Mouse (Mus musculus): ENCODE measurements around the gene Zfp580. TPM values are rescaled to one million over a fixed set of nuclear protein-coding genes. Genes with fewer than 3 reads are reported as not detected.

Zfp580 gene
- polyA plus RNA-seq, 1 experiment from 2014 or later = 105 TPM

- ATAC-seq (ENCODE audit: low FRiP score) (no peak), DNase-seq (ENCODE audit: low spot score) (no peak)
- H3K36me3 ChIP-seq (replicated peaks; ENCODE audit: control insufficient read depth, insufficient read depth) = peaks cover 80% of the 10 kb centered on the region
- no peak overlapping the region for H3K4me2 ChIP-seq (replicated peaks)
- H3K9me3 ChIP-seq (ENCODE audit: control insufficient read depth, low read length) = peaks cover 26% of the 10 kb centered on the region
- H3K4me1 ChIP-seq (replicated peaks; ENCODE audit: control insufficient read depth, insufficient read depth, low read length) = no peaks in the 10 kb centered on the region
- no peak overlapping the region for H3K4me3 ChIP-seq (replicated peaks; ENCODE audit: low read length)
- 82% methylated on average over 63 of the region's 63 CpGs for WGBS
- no peak overlapping the region for H3K9ac ChIP-seq
- no peak overlapping the region for H3K27ac ChIP-seq
- H3K27me3 ChIP-seq (ENCODE audit: control insufficient read depth, insufficient read depth, low read length) = no peaks in the 10 kb centered on the region
Observed at GRCm38 (mm10) chr7:5030554-5031275, 20.6 kb upstream of the Zfp580 start.

- H3K9me3 ChIP-seq (ENCODE audit: control insufficient read depth, low read length) = peaks cover 26% of the 10 kb centered on the region
- H3K27ac ChIP-seq = no peak overlapping the region
- H3K4me2 ChIP-seq (replicated peaks) = no peak overlapping the region
- DNase-seq (ENCODE audit: low spot score) = no peak
- ATAC-seq (ENCODE audit: low FRiP score) = no peak
- peaks cover 88% of the 10 kb centered on the region for H3K36me3 ChIP-seq (replicated peaks; ENCODE audit: control insufficient read depth, insufficient read depth)
- H3K27me3 ChIP-seq (ENCODE audit: control insufficient read depth, insufficient read depth, low read length) = no peaks in the 10 kb centered on the region
- no peak overlapping the region for H3K9ac ChIP-seq
- WGBS = 74% methylated on average over 46 of the region's 46 CpGs
- H3K4me3 ChIP-seq (replicated peaks; ENCODE audit: low read length) = no peak overlapping the region
- H3K4me1 ChIP-seq (replicated peaks; ENCODE audit: control insufficient read depth, insufficient read depth, low read length) = no peaks in the 10 kb centered on the region
Observed at GRCm38 (mm10) chr7:5031496-5031895, 19.8 kb upstream of the Zfp580 start.

GRCm38 (mm10) chr7:5033818-5034217 lies 17.5 kb upstream of the Zfp580 start, which contains the start of gene 4632433K11Rik:
Gene 4632433K11Rik, plus strand, starts transcription at chr7:5034118.
- ATAC-seq (ENCODE audit: low FRiP score) (no peak), DNase-seq (ENCODE audit: low spot score) (no peak)
- H3K4me1 ChIP-seq (replicated peaks; ENCODE audit: control insufficient read depth, insufficient read depth, low read length) = peaks cover 11% of the 10 kb centered on the region; the same call in 1 of the 2 replicates
- no peak within 1 kb of the TSS for H3K4me2 ChIP-seq (replicated peaks)
- peaks cover 75% of the 10 kb centered on the region for H3K36me3 ChIP-seq (replicated peaks; ENCODE audit: control insufficient read depth, insufficient read depth)
- H3K27ac ChIP-seq = no peak within 1 kb of the TSS
- no peak within 1 kb of the TSS for H3K4me3 ChIP-seq (replicated peaks; ENCODE audit: low read length)
- 94% methylated on average over 3 of the region's 3 CpGs for WGBS
- no peaks in the 10 kb centered on the region for H3K27me3 ChIP-seq (ENCODE audit: control insufficient read depth, insufficient read depth, low read length)
- peaks cover 26% of the 10 kb centered on the region for H3K9me3 ChIP-seq (ENCODE audit: control insufficient read depth, low read length)
- no peak within 1 kb of the TSS for H3K9ac ChIP-seq

- Histone ChIP-seq H3K9me3 (ENCODE audit: control insufficient read depth, low read length) (peaks cover 12% of the 10 kb centered on the region), H3K9ac (no peak overlapping the region), H3K27me3 (ENCODE audit: control insufficient read depth, insufficient read depth, low read length) (no peaks in the 10 kb centered on the region), H3K36me3 (replicated peaks; ENCODE audit: control insufficient read depth, insufficient read depth) (peaks cover 57% of the 10 kb centered on the region), H3K4me3 (replicated peaks; ENCODE audit: low read length) (no peak overlapping the region), H3K4me1 (replicated peaks; ENCODE audit: control insufficient read depth, insufficient read depth, low read length) (peaks cover 13% of the 10 kb centered on the region; the same call in 1 of the 2 replicates), H3K27ac (no peak overlapping the region), H3K4me2 (replicated peaks) (no peak overlapping the region)
- WGBS = 97% methylated on average over 17 of the region's 17 CpGs
- no peak for DNase-seq (ENCODE audit: low spot score)
- no peak for ATAC-seq (ENCODE audit: low FRiP score)
Observed at GRCm38 (mm10) chr7:5035628-5036027, 15.7 kb upstream of the Zfp580 start.

GRCm38 (mm10) chr7:5036136-5036535 lies 15.2 kb upstream of the Zfp580 start:
- H3K4me2 ChIP-seq (replicated peaks) = no peak overlapping the region
- peaks cover 13% of the 10 kb centered on the region; the same call in 1 of the 2 replicates for H3K4me1 ChIP-seq (replicated peaks; ENCODE audit: control insufficient read depth, insufficient read depth, low read length)
- no peak overlapping the region for H3K27ac ChIP-seq
- H3K27me3 ChIP-seq (ENCODE audit: control insufficient read depth, insufficient read depth, low read length) = no peaks in the 10 kb centered on the region
- peaks cover 52% of the 10 kb centered on the region for H3K36me3 ChIP-seq (replicated peaks; ENCODE audit: control insufficient read depth, insufficient read depth)
- 97% methylated on average over 9 of the region's 9 CpGs for WGBS
- ATAC-seq (ENCODE audit: low FRiP score) = no peak
- no peak for DNase-seq (ENCODE audit: low spot score)
- H3K9me3 ChIP-seq (ENCODE audit: control insufficient read depth, low read length) = peaks cover 6% of the 10 kb centered on the region
- H3K4me3 ChIP-seq (replicated peaks; ENCODE audit: low read length) = no peak overlapping the region
- H3K9ac ChIP-seq = no peak overlapping the region

GRCm38 (mm10) chr7:5037026-5037425 lies 14.3 kb upstream of the Zfp580 start:
- no peaks in the 10 kb centered on the region for H3K9me3 ChIP-seq (ENCODE audit: control insufficient read depth, low read length)
- 90% methylated on average over 7 of the region's 7 CpGs for WGBS
- H3K4me2 ChIP-seq (replicated peaks) = peak overlapping the region; percentile 64; the same call in 1 of the 2 replicates
- H3K27ac ChIP-seq = peak overlapping the region; percentile 96; the same call in 1 of the 2 replicates
- H3K9ac ChIP-seq = no peak overlapping the region
- H3K4me1 ChIP-seq (replicated peaks; ENCODE audit: control insufficient read depth, insufficient read depth, low read length) = peaks cover 13% of the 10 kb centered on the region; the same call in 1 of the 2 replicates
- DNase-seq (ENCODE audit: low spot score) (no peak), ATAC-seq (ENCODE audit: low FRiP score) (no peak)
- H3K4me3 ChIP-seq (replicated peaks; ENCODE audit: low read length) = 0 out of 2 replicates have a peak overlapping the region, but pooled peaks have one; percentile 51
- H3K27me3 ChIP-seq (ENCODE audit: control insufficient read depth, insufficient read depth, low read length) = no peaks in the 10 kb centered on the region
- peaks cover 43% of the 10 kb centered on the region for H3K36me3 ChIP-seq (replicated peaks; ENCODE audit: control insufficient read depth, insufficient read depth)

- H3K4me1 ChIP-seq (replicated peaks; ENCODE audit: control insufficient read depth, insufficient read depth, low read length) = peaks cover 13% of the 10 kb centered on the region; the same call in 1 of the 2 replicates
- peak overlapping the region; percentile 96; the same call in 1 of the 2 replicates for H3K27ac ChIP-seq
- WGBS = 92% methylated on average over 8 of the region's 8 CpGs
- no peaks in the 10 kb centered on the region for H3K27me3 ChIP-seq (ENCODE audit: control insufficient read depth, insufficient read depth, low read length)
- peak overlapping the region; percentile 51 for H3K4me3 ChIP-seq (replicated peaks; ENCODE audit: low read length)
- no peak for DNase-seq (ENCODE audit: low spot score)
- peaks cover 38% of the 10 kb centered on the region for H3K36me3 ChIP-seq (replicated peaks; ENCODE audit: control insufficient read depth, insufficient read depth)
- peak overlapping the region; percentile 64 for H3K4me2 ChIP-seq (replicated peaks)
- no peaks in the 10 kb centered on the region for H3K9me3 ChIP-seq (ENCODE audit: control insufficient read depth, low read length)
- ATAC-seq (ENCODE audit: low FRiP score) = no peak
- no peak overlapping the region; the same call in 1 of the 2 replicates for H3K9ac ChIP-seq
Observed at GRCm38 (mm10) chr7:5037467-5037866, 13.9 kb upstream of the Zfp580 start.

GRCm38 (mm10) chr7:5038109-5038732 lies 13.1 kb upstream of the Zfp580 start, which contains the start of gene Zfp784:
Gene Zfp784, minus strand, starts transcription at chr7:5038446.
- peak within 1 kb of the TSS; percentile 96 for H3K27ac ChIP-seq
- peak within 1 kb of the TSS; percentile 64 for H3K4me2 ChIP-seq (replicated peaks)
- DNase-seq (ENCODE audit: low spot score) = peak; percentile 91
- peak within 1 kb of the TSS; percentile 51 for H3K4me3 ChIP-seq (replicated peaks; ENCODE audit: low read length)
- no peaks in the 10 kb centered on the region for H3K9me3 ChIP-seq (ENCODE audit: control insufficient read depth, low read length)
- H3K9ac ChIP-seq = peak within 1 kb of the TSS; percentile 72
- H3K36me3 ChIP-seq (replicated peaks; ENCODE audit: control insufficient read depth, insufficient read depth) = peaks cover 31% of the 10 kb centered on the region
- no peaks in the 10 kb centered on the region for H3K27me3 ChIP-seq (ENCODE audit: control insufficient read depth, insufficient read depth, low read length)
- H3K4me1 ChIP-seq (replicated peaks; ENCODE audit: control insufficient read depth, insufficient read depth, low read length) = peaks cover 13% of the 10 kb centered on the region; the same call in 1 of the 2 replicates
- ATAC-seq (ENCODE audit: low FRiP score) = peak; percentile 95
- 2% methylated on average over 48 of the region's 48 CpGs for WGBS

GRCm38 (mm10) chr7:5038940-5039339 lies 12.4 kb upstream of the Zfp580 start:
- Histone ChIP-seq H3K4me1 (replicated peaks; ENCODE audit: control insufficient read depth, insufficient read depth, low read length) (peaks cover 13% of the 10 kb centered on the region; the same call in 1 of the 2 replicates), H3K9ac (peak overlapping the region; percentile 72), H3K9me3 (ENCODE audit: control insufficient read depth, low read length) (no peaks in the 10 kb centered on the region), H3K27me3 (ENCODE audit: control insufficient read depth, insufficient read depth, low read length) (no peaks in the 10 kb centered on the region), H3K36me3 (replicated peaks; ENCODE audit: control insufficient read depth, insufficient read depth) (peaks cover 24% of the 10 kb centered on the region; the same call in 1 of the 2 replicates), H3K4me3 (replicated peaks; ENCODE audit: low read length) (peak overlapping the region; percentile 51), H3K27ac (peak overlapping the region; percentile 96; the same call in 1 of the 2 replicates), H3K4me2 (replicated peaks) (peak overlapping the region; percentile 64)
- 39% methylated on average over 5 of the region's 5 CpGs for WGBS
- DNase-seq (ENCODE audit: low spot score) = no peak
- ATAC-seq (ENCODE audit: low FRiP score) = no peak
